Mouse (Mus musculus) forebrain, postnatal 0 days (tissue): ENCODE data around the gene Mrpl12. TPM values are rescaled to one million over a fixed set of nuclear protein-coding genes. Genes with fewer than 3 reads are reported as not detected.

Experiments
- ATAC-seq: fragments of 200-750 bp; cut with Nextera tagmentation; 2 replicates; pipeline ENCODE4 v1.8.0; 2017; ENCODE audit warnings: mild to moderate bottlenecking, moderate library complexity
- DNase-seq: peaks from one replicate; pipeline ENCODE4 v3.0.0-alpha.2; 2015
- H3K27ac ChIP-seq: fragments of 300-500 bp; sonication (generic); 2 replicates; pipeline ENCODE4 v1.5.1; 2014; ENCODE audit warnings: low read depth, mild to moderate bottlenecking, antibody characterized with exemption, low read length, moderate library complexity, mixed read lengths
- H3K27me3 ChIP-seq: fragments of 300-500 bp; sonication (generic); 2 replicates; pipeline ENCODE4 v1.6.1; 2014; ENCODE audit warnings: mild to moderate bottlenecking, low read length, mixed read lengths; ENCODE audit not compliant: insufficient read depth
- H3K36me3 ChIP-seq: fragments of 300-500 bp; sonication (generic); 2 replicates; pipeline ENCODE4 v1.6.1; 2014; ENCODE audit warnings: mild to moderate bottlenecking, moderate library complexity; ENCODE audit not compliant: insufficient read depth
- H3K4me1 ChIP-seq: fragments of 300-500 bp; sonication (generic); 2 replicates; pipeline ENCODE4 v1.6.1; 2014; ENCODE audit warnings: antibody characterized with exemption; ENCODE audit not compliant: insufficient read depth
- H3K4me2 ChIP-seq: fragments of 300-500 bp; sonication (generic); 2 replicates; pipeline ENCODE4 v1.6.1; 2014; ENCODE audit warnings: low read depth, mild to moderate bottlenecking, moderate library complexity
- H3K4me3 ChIP-seq: fragments of 300-500 bp; sonication (generic); 2 replicates; pipeline ENCODE4 v1.5.1; 2014; ENCODE audit warnings: low read depth, low read length, mixed read lengths
- H3K9ac ChIP-seq: fragments of 300-500 bp; sonication (generic); 2 replicates; pipeline ENCODE4 v1.6.1; 2014; ENCODE audit warnings: mild to moderate bottlenecking
- H3K9me3 ChIP-seq: fragments of 300-500 bp; sonication (generic); 2 replicates; pipeline ENCODE4 v1.6.1; 2016; ENCODE audit warnings: low read length
- CTCF ChIP-seq: sonication (generic); IDR thresholded peaks from 2 replicates; pipeline ENCODE4 v1.5.1; 2016; ENCODE audit warnings: antibody characterized with exemption, control low read depth, low read depth
- WGBS: fragments of 180-500 bp; shearing (Covaris S2); extraction: QIAGEN DNeasy Blood & Tissue Kit; methylation state at CpG from one replicate; pipeline ENCODE4 v1.1.7; 2014; 5-methylcytosine and 5-hydroxymethylcytosine counted together
- polyA plus RNA-seq: library from polyadenylated mRNA; unstranded; fragments of >200 nt; fragmentation: Nextera tagmentation; extraction: Ambion mirVana; gene quantifications from 2 replicates; pipeline ENCODE4 v1.2.1, GENCODE M21; 2015
- total RNA-seq: library from RNA; depleted of rRNA; stranded (reverse); fragments of >200 nt; gene quantifications from 2 replicates; pipeline ENCODE4 v1.2.3, GENCODE M21; 2014

Mrpl12 gene
- total and polyA plus RNA-seq, 2 experiments from 2014 or later = 42.6 to 143 TPM

DNA sequence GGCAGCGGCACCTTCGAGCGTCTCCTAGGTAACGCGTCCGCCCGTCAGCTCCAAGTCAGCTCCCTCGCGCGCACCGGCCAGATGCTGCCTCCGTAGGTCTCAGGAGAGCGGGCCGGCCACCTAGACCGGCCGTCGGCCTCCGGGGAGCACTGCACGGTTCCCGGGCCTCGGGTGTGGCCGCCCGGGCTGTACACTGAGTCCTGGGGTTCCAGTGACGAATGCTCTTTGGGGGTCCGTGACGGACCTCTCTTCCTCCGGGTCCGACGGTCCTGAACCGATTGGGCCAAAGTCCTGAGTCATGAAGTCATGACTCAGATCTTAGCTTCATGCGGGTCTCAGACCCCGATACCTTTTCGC, 16.7 kb upstream of the Mrpl12 start:
- H3K4me3 ChIP-seq = peak overlapping the region; percentile 93
- H3K4me1 ChIP-seq = peaks cover 15% of the 10 kb centered on the region
- H3K27ac ChIP-seq = peak overlapping the region; percentile 69
- 2% methylated on average over 33 of the region's 33 CpGs for WGBS
- H3K27me3 ChIP-seq = no peaks in the 10 kb centered on the region
- H3K9ac ChIP-seq = peak overlapping the region; percentile 78
- TF ChIP-seq CTCF = no peak
- no peaks in the 10 kb centered on the region for H3K9me3 ChIP-seq
- ATAC-seq (no peak), DNase-seq (no peak)
- peak overlapping the region; percentile 86 for H3K4me2 ChIP-seq
- H3K36me3 ChIP-seq = peaks cover 50% of the 10 kb centered on the region

DNA sequence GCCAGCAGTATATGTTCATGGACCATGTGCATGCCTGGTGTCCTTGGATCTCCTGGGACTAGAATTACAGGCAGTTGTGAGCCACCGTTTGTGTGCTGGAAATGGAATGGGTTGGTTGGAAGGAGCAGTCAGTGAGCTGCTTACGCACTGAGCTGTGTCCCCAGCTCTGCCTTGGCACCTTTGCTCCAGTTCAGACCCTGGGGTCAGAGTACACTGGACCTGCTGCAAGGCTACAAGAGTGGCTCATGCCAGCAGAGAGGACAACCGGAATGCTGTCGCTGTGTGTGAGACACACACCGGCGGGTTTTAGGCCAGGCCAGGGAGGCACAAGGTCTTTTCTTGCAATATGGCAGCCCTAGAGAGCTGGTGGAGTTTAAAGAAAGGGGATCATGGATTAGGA, 12.4 kb upstream of the Mrpl12 start:
- Histone ChIP-seq H3K36me3 (peaks cover 68% of the 10 kb centered on the region), H3K4me1 (peaks cover 7% of the 10 kb centered on the region; the same call in 1 of the 2 replicates), H3K4me3 (no peak overlapping the region), H3K27ac (no peak overlapping the region), H3K4me2 (no peak overlapping the region), H3K9me3 (no peaks in the 10 kb centered on the region), H3K9ac (no peak overlapping the region), H3K27me3 (no peaks in the 10 kb centered on the region)
- ATAC-seq (no peak), DNase-seq (no peak)
- 97% methylated on average over 6 of the region's 6 CpGs for WGBS
- TF ChIP-seq CTCF = no peak

DNA sequence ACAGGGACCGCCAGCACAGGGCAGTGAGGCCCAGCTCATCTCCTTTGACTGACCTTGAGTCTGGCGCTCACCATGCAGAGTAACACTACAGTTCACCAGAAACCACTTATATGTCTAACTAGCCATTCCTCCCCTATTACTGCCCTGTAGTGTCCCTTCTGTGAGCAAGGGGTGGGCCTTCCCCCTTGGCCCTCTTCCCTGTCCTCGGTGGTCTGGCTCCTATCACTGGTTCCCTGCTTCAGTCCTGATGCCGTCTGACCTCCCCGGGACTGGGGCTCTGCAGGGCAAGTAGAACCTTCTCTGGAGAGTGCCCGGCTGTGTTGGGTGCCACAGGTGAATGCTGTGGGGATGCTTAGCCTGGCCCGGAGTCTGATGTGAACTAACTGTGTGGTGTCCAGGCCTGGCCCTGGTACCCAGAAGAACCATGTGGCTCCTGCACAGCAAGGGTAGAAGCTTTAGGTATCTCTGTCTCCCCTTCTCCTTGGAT, 922 bp upstream of the Mrpl12 start:
- Histone ChIP-seq H3K27me3 (no peaks in the 10 kb centered on the region), H3K36me3 (peaks cover 65% of the 10 kb centered on the region), H3K4me1 (0 out of 2 replicates have a peak, but pooled peaks cover 14% of the 10 kb centered on the region), H3K27ac (peak overlapping the region; percentile 88), H3K9me3 (no peaks in the 10 kb centered on the region), H3K9ac (no peak overlapping the region), H3K4me2 (peak overlapping the region; percentile 78; the same call in 1 of the 2 replicates), H3K4me3 (no peak overlapping the region)
- no peak for TF ChIP-seq CTCF
- DNase-seq = no peak
- WGBS = 86% methylated on average over 7 of the region's 7 CpGs
- no peak for ATAC-seq

DNA sequence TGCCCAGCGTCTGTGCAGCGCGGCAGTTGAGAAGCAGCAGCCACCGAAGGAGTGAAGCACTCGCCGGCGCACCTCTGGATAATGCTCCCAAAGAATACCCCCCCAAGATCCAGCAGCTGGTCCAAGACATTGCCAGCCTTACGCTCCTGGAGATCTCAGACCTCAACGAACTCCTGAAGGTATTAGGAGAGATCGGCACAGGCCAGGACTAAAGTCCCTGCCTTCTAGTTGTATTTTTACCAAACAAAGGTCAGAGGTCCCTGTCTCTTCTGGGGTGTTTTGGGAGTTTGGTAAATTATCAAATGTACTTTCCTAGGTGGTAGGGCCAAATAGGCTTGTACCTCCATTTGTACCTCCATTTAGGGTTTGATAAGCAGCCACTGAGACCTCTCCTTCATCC, 838 bp downstream of the Mrpl12 start:
- peak overlapping the region; percentile 88 for H3K9ac ChIP-seq
- no peak for DNase-seq
- H3K4me2 ChIP-seq = peak overlapping the region; percentile 78
- peak overlapping the region; percentile 88 for H3K27ac ChIP-seq
- H3K4me3 ChIP-seq = peak overlapping the region; percentile 85
- no peaks in the 10 kb centered on the region for H3K9me3 ChIP-seq
- 10% methylated on average over 10 of the region's 10 CpGs for WGBS
- peaks cover 63% of the 10 kb centered on the region for H3K36me3 ChIP-seq
- no peaks in the 10 kb centered on the region for H3K27me3 ChIP-seq
- H3K4me1 ChIP-seq = 0 out of 2 replicates have a peak, but pooled peaks cover 14% of the 10 kb centered on the region
- ATAC-seq = no peak
- no peak for TF ChIP-seq CTCF

- H3K27me3 ChIP-seq = no peaks in the 10 kb centered on the region
- no peak overlapping the region for H3K4me2 ChIP-seq
- DNase-seq = no peak
- ATAC-seq = no peak
- no peak overlapping the region for H3K4me3 ChIP-seq
- H3K4me1 ChIP-seq = peaks cover 31% of the 10 kb centered on the region
- H3K9ac ChIP-seq = no peak overlapping the region
- H3K36me3 ChIP-seq = peaks cover 32% of the 10 kb centered on the region
- no peak overlapping the region for H3K27ac ChIP-seq
- no peaks in the 10 kb centered on the region for H3K9me3 ChIP-seq
- no peak; the same call in 1 of the 2 replicates for TF ChIP-seq CTCF
- 77% methylated on average over 4 of the region's 4 CpGs for WGBS
Observed at GRCm38 (mm10) chr11:120488516-120488915, 4.1 kb downstream of the Mrpl12 start.

DNA sequence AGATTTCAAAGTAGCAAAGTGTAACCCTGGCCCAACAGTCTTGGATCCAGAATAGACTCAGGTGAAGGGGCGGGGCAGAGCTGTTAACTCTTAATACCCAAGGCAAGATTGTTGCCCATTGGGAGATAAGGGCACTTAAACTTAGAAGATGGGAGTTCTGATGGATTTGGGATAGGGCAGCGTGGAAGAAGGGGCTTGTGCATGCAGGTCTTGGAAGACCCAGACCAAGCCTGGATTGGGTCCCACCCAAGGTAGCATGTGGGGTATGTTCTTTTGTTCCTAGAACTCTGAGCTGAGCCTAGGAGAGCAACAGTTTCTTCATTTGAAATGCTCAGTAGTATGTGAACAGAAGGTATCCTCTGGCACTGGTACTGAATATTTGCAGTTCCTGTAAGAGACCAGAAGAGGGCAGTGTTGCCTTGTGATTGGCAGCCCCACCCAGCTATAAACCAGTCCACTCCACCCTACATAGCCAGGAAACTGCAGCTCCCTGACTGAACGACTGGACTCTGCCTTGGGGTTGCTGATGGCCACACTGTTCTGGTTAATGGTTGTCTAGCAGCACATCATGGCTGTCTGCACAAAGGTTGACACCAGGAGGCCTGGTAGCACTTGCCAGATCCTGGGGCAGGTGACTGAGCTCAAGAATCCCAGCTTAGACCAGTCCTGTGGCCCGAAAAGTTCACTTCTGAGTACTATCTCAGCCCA, 4.8 kb downstream of the Mrpl12 start:
- no peak overlapping the region for H3K9ac ChIP-seq
- 57% methylated on average over 4 of the region's 4 CpGs for WGBS
- TF ChIP-seq CTCF = peak; percentile 89
- H3K4me1 ChIP-seq = peaks cover 25% of the 10 kb centered on the region
- DNase-seq = peak; percentile 84
- no peak overlapping the region for H3K4me3 ChIP-seq
- no peak overlapping the region for H3K4me2 ChIP-seq
- 0 out of 2 replicates have a peak overlapping the region, but pooled peaks have one; percentile 17 for H3K27ac ChIP-seq
- H3K9me3 ChIP-seq = no peaks in the 10 kb centered on the region
- peaks cover 31% of the 10 kb centered on the region for H3K36me3 ChIP-seq
- H3K27me3 ChIP-seq = no peaks in the 10 kb centered on the region
- ATAC-seq = peak; percentile 27

- Histone ChIP-seq H3K27ac (no peak overlapping the region), H3K4me1 (peaks cover 23% of the 10 kb centered on the region), H3K4me3 (no peak overlapping the region; the same call in 1 of the 2 replicates), H3K4me2 (peak overlapping the region; percentile 96; the same call in 1 of the 2 replicates), H3K36me3 (peaks cover 43% of the 10 kb centered on the region), H3K9me3 (no peaks in the 10 kb centered on the region), H3K27me3 (no peaks in the 10 kb centered on the region), H3K9ac (no peak overlapping the region)
- ATAC-seq (no peak), DNase-seq (no peak)
- 28% methylated on average over 4 of the region's 4 CpGs for WGBS
- no peak for TF ChIP-seq CTCF
Observed at GRCm38 (mm10) chr11:120490291-120491046, 6.1 kb downstream of the Mrpl12 start.
